Mouse (Mus musculus) liver, embryonic 14.5 days (tissue): ENCODE results near the gene Sytl5.

Source experiments
- CTCF ChIP-seq: IDR thresholded peaks from 2 replicates; pipeline ENCODE4 v1.5.1; 2016; ENCODE audit warnings: antibody characterized with exemption, low read depth, control low read depth
- EP300 ChIP-seq: IDR thresholded peaks from 2 replicates; pipeline ENCODE4 v1.6.1; 2016; ENCODE audit warnings: antibody characterized with exemption, low read depth

- TF ChIP-seq CTCF (no peak), EP300 (no peak)
Observed at GRCm38 (mm10) chrX:9885322-9885721, at the start of gene Sytl5.
